Mouse (Mus musculus) lung, postnatal 0 days (tissue): ENCODE data around the gene Lilra6.

Experiments
- CTCF ChIP-seq: IDR thresholded peaks from 2 replicates; pipeline ENCODE4 v1.5.1; 2016; ENCODE audit warnings: antibody characterized with exemption, mild to moderate bottlenecking
- EP300 ChIP-seq: IDR thresholded peaks from 2 replicates; pipeline ENCODE4 v1.6.1; 2016; ENCODE audit warnings: antibody characterized with exemption, mild to moderate bottlenecking, control low read depth

GRCm38 (mm10) chr7:3949159-3949558, 33.9 kb upstream of the Lilra6 start:
- no peak for TF ChIP-seq EP300
- no peak for TF ChIP-seq CTCF
